Mouse (Mus musculus) liver (tissue): ENCODE measurements around the gene Ak7.

Experiments used
- DNase-seq: peaks from one replicate; pipeline ENCODE4 v3.0.0-alpha.2; 2020; ENCODE audit warnings: mixed read lengths

The Ak7 gene

GRCm38 (mm10) chr12:105705799-105706487, at the start of gene Ak7:
TSS of gene Ak7 (plus strand) at chr12:105705976.
- DNase-seq, result peak; percentile 97

DNA sequence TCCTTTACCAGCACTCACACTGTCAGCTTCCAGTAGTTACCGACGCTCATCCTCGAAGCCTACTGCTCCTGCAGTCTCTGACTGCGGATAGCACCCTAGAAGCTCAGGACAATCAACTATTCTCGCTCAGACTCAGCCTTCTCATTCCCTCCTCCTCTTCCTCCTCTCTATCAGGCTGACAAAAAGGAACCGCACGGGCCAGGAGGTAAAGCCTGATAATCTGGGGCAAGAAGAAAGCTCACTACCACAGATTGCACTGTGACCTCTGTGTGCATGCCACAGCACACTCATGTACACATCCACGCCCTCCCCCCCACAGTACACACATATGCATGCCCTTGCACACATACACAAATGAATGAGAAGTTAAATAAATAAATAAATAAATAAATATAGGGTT, 29.5 kb upstream of the Ak7 start:
- peak; percentile 9 for DNase-seq

DNA sequence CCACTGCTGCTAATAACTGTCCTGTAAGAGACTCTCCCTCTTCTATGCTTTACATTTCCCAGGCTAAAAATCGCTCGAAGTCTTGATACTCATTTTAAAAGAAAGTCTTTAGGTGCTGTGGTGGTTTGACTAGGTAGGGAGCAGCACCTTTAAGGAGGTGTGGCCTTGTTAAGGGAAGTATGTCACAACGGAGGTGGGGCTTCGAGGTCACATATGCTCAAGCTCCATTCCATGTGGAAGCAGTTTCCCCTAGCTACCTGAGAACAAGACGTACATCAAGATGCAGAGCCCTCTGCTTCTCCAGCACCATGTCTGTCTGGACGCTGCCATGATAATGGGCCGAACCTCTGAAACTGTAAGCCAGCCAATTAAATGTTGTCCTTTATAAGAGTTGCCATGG, 27.6 kb upstream of the Ak7 start:
- DNase-seq, result no peak

GRCm38 (mm10) chr12:105678762-105679161, 27.0 kb upstream of the Ak7 start:
- no peak for DNase-seq

GRCm38 (mm10) chr12:105683933-105684901, 21.6 kb upstream of the Ak7 start, which contains the start of gene Gskip:
TSS of gene Gskip (plus strand) at chr12:105684829.
- DNase-seq, result peak; percentile 71

- DNase-seq, result peak; percentile 97
These were observed 20.6 kb upstream of the Ak7 start, which contains the start of gene Atg2b for GRCm38 (mm10) chr12:105685001-105685691. TSS of gene Atg2b (minus strand) at chr12:105685211.

DNA sequence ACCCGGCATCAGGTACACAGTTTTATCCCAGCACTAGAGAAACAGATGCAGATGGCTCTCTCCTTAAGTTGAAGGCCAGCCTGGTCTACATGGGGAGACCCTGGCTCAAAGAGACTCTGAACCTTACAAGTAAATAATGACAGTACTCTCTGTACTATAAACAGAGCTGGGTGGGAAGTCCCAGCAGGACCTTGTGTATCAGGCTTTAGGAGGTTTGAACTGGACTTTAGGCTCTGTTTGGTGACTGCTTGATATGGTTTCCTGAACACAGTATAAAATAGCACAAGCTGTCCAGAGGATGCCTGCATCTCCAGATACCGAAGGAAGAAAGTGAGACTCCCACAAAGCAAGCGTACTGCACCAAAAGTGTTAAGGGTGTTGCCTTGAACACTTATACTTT, 19.0 kb upstream of the Ak7 start:
- DNase-seq, result no peak

DNA sequence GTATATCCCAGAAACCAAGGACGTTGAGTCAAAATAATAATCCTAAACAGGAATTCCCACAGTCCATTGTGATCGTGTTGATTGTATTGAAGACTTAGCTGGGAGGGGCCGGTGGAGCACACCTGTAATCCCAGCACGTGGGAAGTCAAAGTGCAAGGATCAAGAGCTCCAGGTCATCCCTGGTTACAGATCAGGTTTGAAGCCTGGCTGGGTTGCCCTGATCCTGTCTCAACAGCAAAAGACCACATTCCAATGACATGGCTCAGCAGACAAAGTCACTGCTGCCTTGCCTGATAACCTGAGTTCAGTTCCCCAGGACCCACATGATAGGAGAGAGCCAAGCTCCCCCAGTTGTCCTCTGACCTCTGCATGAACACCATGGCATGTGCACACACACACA, 18.4 kb upstream of the Ak7 start:
- no peak for DNase-seq

GRCm38 (mm10) chr12:105688546-105688945, 17.2 kb upstream of the Ak7 start:
- no peak for DNase-seq

- DNase-seq, result no peak
These were observed 16.3 kb upstream of the Ak7 start for GRCm38 (mm10) chr12:105689435-105689834.

DNA sequence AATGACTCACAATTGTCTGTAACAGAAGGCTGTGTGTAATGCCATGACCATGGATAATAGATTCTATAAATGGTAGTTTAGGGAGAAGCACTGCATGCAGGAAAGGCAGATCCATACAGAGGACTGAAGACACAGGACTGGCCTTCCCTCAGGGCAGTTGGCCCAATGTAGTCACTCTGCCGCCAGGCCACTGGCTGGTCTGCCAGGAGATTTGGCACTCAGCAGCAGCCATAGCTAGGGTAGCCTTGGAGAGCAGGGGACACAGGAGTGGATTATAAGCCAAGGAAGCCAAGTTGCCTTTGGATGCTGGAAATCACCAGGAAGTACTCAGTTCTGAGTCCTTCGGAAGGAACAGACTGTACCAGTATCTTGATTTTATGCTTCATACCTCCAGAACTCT, 11.8 kb upstream of the Ak7 start:
- DNase-seq, result no peak

- no peak for DNase-seq
These were observed 9.9 kb upstream of the Ak7 start for GRCm38 (mm10) chr12:105695848-105696247.

GRCm38 (mm10) chr12:105697104-105697780, 8.5 kb upstream of the Ak7 start:
- DNase-seq, result no peak

GRCm38 (mm10) chr12:105700433-105700832, 5.3 kb upstream of the Ak7 start:
- no peak for DNase-seq

GRCm38 (mm10) chr12:105718616-105719015, 12.8 kb downstream of the Ak7 start:
- peak; percentile 75 for DNase-seq

DNA sequence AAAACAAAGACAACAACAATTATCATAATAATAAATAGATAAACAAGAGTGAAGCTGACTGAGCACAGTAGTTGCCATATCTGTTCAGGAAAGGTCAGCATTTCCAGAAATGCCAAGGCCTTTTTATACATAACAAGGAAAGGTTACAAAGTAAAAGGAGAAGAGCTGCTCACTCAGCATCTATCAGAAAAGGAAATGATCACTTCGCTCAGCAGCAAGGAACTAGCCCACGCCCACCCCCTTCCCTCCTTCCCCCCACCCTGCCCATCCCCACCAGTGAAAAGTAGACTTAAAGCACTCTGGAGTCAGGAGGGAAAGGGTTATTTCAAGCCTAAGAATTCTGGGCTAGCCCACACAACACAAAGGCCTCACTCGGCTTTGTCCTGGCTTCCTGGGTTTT, 14.4 kb downstream of the Ak7 start:
- no peak for DNase-seq

GRCm38 (mm10) chr12:105721452-105722132, 15.8 kb downstream of the Ak7 start:
- DNase-seq, result no peak

DNA sequence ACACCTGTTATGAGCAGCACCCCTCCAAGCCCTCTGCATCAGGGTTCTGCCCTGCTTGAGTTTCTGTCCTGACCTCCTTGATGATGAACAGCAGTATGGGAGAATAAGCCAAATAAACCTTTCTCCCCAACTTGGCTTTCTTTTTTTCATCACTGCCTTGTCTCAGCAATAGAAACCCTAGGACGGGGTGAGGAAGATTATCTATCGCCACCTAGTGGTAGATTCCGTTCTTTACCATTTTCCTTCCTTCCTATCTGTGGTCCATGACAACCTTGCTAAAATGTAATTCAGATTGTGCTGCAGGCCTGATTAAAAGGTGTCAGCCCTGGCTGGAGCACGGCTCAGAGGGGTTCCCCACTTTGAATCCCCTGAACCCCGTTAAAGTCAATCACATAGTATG, 16.9 kb downstream of the Ak7 start:
- no peak for DNase-seq

DNA sequence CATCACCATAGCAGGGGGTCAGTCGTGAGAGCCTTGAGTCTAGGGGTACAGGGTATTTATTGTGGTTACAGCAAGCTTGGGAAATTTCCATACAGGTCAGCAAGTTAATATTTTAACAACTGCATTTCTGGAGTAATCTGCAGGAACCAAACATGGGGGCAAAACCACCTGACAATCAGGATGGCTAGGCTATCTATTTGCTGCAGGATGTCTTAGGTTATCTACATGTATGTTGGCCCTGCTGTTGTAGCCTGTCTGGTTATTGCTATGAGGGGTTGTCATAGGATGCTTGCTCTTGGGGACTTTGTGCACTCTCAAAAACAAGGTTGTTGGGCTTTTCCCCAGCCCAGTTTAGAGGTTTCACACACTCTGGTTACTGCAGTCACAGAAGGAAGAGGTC, 18.8 kb downstream of the Ak7 start:
- DNase-seq, result peak; percentile 22

GRCm38 (mm10) chr12:105725736-105726135, 20.0 kb downstream of the Ak7 start:
- no peak for DNase-seq

DNA sequence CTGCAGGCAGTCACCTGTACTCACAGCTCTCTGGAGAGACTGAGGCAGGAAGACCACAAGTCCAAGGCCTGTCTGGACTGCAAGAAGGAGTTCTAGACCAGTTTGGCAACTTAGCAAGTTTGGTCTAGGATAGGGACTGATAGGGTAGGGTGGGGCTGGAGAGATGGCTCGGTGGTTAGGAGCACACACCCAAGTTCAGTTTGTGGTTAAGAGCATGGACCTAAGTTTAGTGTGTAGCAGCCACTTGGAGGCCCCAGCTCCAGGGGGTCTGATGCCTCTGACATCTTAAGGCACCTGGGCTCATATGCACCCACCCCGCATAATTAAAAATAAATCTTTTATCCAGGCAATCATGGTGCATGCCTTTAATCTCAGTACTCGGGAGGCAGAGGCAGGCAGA, 21.5 kb downstream of the Ak7 start:
- peak; percentile 66 for DNase-seq

- peak; percentile 57 for DNase-seq
These were observed 22.2 kb downstream of the Ak7 start for GRCm38 (mm10) chr12:105727964-105728363.
